Mouse (Mus musculus): Measurements from ENCODE around the gene Fam50b. TPM values are rescaled to one million over a fixed set of nuclear protein-coding genes. Genes with fewer than 3 reads are reported as not detected.

The Fam50b gene
- polyA plus RNA-seq, 1 experiment from 2014 or later: not detected

DNA sequence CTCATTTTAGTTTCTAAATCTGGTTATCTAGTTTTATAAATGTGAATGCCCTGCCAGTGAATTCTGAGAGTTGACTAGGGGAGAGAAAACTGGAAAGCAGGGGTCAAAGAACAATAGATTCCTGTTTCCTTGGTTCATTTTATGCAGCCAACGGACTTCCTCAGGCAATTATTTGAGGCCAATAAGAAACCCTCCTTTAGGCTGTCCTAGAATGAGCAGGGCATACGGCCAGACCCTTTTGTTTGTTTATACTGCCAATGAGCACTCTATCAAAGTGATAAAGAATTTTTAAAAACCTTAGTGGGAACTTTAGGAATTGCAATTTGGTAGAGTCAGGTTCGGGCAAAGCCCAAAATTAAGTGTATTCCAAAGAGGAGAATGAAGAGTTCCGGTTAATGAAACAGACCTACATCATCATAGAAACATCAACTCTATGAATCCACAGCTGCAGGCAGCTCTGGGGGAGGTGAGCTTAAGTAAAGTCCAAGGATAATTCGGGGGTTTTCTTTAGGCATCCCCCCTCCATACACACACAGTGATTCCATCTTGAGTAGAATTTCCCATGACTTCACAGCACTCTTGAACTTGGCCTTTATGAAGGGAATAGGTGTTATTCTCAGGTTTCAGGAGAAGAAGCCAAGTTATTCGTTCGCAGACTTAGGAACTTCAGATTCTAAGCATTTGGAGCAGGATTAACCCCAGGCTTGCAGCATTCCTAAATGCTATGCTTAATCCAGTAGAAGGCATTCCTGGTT lies 46.4 kb downstream of the Fam50b start:
- no peak for DNase-seq (ENCODE audit: low spot score)
- Histone ChIP-seq H3K4me2 (replicated peaks) (no peak overlapping the region), H3K4me3 (replicated peaks; ENCODE audit: low read length) (no peak overlapping the region), H3K27me3 (ENCODE audit: control insufficient read depth, insufficient read depth, low read length) (no peaks in the 10 kb centered on the region), H3K4me1 (replicated peaks; ENCODE audit: control insufficient read depth, insufficient read depth, low read length) (no peaks in the 10 kb centered on the region), H3K9me3 (ENCODE audit: control insufficient read depth, low read length) (no peaks in the 10 kb centered on the region), H3K27ac (no peak overlapping the region), H3K36me3 (replicated peaks; ENCODE audit: control insufficient read depth, insufficient read depth) (no peaks in the 10 kb centered on the region), H3K9ac (no peak overlapping the region)
- no peak for ATAC-seq (ENCODE audit: low FRiP score)
- WGBS: 63% methylated on average over 7 of the region's 7 CpGs

DNA sequence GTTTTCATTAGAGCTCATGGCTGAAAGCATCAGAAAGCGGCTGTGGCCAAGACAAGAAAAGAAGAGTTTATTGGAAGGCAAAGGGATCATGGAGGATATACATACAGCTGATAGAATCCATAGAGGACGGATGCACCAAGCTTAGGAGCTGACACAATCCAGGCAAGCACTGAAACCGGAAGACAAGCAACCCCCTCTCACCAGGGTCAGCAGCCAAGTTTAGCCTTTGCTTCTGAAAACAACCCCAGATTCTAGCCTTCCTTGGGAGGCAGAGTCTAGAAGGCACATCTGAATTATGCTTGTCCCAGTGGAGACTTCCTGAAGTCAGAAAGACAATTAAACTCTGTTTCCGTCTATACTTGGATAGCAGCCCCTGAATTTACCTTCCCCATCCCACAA lies 47.0 kb downstream of the Fam50b start:
- H3K27ac ChIP-seq: no peak overlapping the region
- H3K27me3 ChIP-seq (ENCODE audit: control insufficient read depth, insufficient read depth, low read length): no peaks in the 10 kb centered on the region
- H3K4me2 ChIP-seq (replicated peaks): no peak overlapping the region
- ATAC-seq (ENCODE audit: low FRiP score): no peak
- H3K9me3 ChIP-seq (ENCODE audit: control insufficient read depth, low read length): no peaks in the 10 kb centered on the region
- H3K36me3 ChIP-seq (replicated peaks; ENCODE audit: control insufficient read depth, insufficient read depth): no peaks in the 10 kb centered on the region
- no peaks in the 10 kb centered on the region for H3K4me1 ChIP-seq (replicated peaks; ENCODE audit: control insufficient read depth, insufficient read depth, low read length)
- no peak overlapping the region for H3K4me3 ChIP-seq (replicated peaks; ENCODE audit: low read length)
- no peak for DNase-seq (ENCODE audit: low spot score)
- WGBS: 82% methylated on average over 4 of the region's 4 CpGs
- no peak overlapping the region for H3K9ac ChIP-seq

DNA sequence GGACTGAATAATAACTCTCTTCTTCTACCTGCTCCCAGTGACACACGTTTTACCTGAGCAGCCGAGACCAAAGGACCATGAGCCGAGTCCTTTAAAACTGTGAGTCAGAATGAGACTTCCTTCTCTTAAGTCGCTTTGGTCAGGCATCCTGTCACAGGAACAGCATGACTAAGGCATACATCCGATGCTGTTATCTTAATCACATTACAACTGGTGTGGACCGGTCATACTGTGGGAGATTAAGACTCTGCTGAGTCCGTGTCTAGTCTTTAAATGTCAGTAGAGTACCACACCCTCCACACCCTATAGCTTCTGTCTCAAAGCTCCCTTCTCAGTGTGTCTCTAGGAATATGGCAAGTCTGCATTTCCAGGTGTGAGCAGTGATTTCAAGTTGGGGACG lies 50.2 kb downstream of the Fam50b start:
- Histone ChIP-seq H3K9me3 (ENCODE audit: control insufficient read depth, low read length) (no peaks in the 10 kb centered on the region), H3K4me1 (replicated peaks; ENCODE audit: control insufficient read depth, insufficient read depth, low read length) (no peaks in the 10 kb centered on the region), H3K9ac (no peak overlapping the region), H3K4me3 (replicated peaks; ENCODE audit: low read length) (no peak overlapping the region), H3K4me2 (replicated peaks) (no peak overlapping the region), H3K36me3 (replicated peaks; ENCODE audit: control insufficient read depth, insufficient read depth) (no peaks in the 10 kb centered on the region), H3K27me3 (ENCODE audit: control insufficient read depth, insufficient read depth, low read length) (no peaks in the 10 kb centered on the region), H3K27ac (no peak overlapping the region)
- ATAC-seq (ENCODE audit: low FRiP score) (no peak), DNase-seq (ENCODE audit: low spot score) (no peak)
- WGBS: 94% methylated on average over 8 of the region's 8 CpGs

DNA sequence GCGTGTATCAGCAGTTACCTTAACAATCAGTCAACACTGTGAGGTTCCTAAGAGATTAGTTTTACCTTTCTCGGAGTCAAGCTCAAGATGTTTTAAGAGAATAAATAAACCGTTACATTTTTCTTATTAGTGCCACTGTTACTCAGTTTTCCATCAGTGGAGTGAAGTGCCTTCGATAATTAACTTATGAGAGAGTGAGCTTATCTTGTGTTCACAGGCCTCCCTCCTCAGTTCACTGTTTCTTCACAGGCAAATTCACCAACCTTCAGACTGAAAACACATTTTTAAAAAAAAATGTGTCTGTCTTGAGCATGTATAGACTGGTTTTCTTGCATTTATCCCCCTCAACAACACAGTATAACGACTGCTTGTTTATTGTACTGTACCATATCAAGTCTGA lies 52.0 kb downstream of the Fam50b start:
- Histone ChIP-seq H3K4me3 (replicated peaks; ENCODE audit: low read length) (no peak overlapping the region), H3K27ac (no peak overlapping the region), H3K9ac (no peak overlapping the region), H3K27me3 (ENCODE audit: control insufficient read depth, insufficient read depth, low read length) (no peaks in the 10 kb centered on the region), H3K9me3 (ENCODE audit: control insufficient read depth, low read length) (no peaks in the 10 kb centered on the region), H3K4me1 (replicated peaks; ENCODE audit: control insufficient read depth, insufficient read depth, low read length) (no peaks in the 10 kb centered on the region), H3K4me2 (replicated peaks) (no peak overlapping the region), H3K36me3 (replicated peaks; ENCODE audit: control insufficient read depth, insufficient read depth) (no peaks in the 10 kb centered on the region)
- no peak for ATAC-seq (ENCODE audit: low FRiP score)
- WGBS: 94% methylated on average over 5 of the region's 5 CpGs
- DNase-seq (ENCODE audit: low spot score): no peak

DNA sequence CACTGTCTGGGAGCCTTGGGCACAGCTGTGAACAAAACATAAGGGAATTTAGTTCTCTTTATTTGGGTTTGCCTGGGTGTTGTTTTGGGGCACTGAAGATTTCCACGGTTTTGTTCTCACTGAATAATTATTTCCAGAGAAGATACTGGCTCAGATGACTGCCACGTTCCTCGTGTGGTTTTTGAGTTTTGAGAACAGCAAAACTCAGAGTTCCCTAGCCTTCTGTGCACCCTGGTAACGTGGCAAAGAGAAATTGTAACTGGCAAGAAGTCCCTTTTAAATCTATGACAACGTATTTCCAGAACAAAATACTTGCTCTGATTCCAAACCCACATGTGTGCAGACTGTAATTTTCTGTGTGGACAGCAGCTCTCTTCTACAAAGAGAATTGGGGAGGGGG lies 52.9 kb downstream of the Fam50b start:
- Histone ChIP-seq H3K4me1 (replicated peaks; ENCODE audit: control insufficient read depth, insufficient read depth, low read length) (no peaks in the 10 kb centered on the region), H3K27ac (no peak overlapping the region), H3K9ac (no peak overlapping the region), H3K4me3 (replicated peaks; ENCODE audit: low read length) (no peak overlapping the region), H3K4me2 (replicated peaks) (no peak overlapping the region), H3K27me3 (ENCODE audit: control insufficient read depth, insufficient read depth, low read length) (no peaks in the 10 kb centered on the region), H3K9me3 (ENCODE audit: control insufficient read depth, low read length) (no peaks in the 10 kb centered on the region), H3K36me3 (replicated peaks; ENCODE audit: control insufficient read depth, insufficient read depth) (no peaks in the 10 kb centered on the region)
- DNase-seq (ENCODE audit: low spot score) (no peak), ATAC-seq (ENCODE audit: low FRiP score) (no peak)
- 52% methylated on average over 5 of the region's 5 CpGs for WGBS

DNA sequence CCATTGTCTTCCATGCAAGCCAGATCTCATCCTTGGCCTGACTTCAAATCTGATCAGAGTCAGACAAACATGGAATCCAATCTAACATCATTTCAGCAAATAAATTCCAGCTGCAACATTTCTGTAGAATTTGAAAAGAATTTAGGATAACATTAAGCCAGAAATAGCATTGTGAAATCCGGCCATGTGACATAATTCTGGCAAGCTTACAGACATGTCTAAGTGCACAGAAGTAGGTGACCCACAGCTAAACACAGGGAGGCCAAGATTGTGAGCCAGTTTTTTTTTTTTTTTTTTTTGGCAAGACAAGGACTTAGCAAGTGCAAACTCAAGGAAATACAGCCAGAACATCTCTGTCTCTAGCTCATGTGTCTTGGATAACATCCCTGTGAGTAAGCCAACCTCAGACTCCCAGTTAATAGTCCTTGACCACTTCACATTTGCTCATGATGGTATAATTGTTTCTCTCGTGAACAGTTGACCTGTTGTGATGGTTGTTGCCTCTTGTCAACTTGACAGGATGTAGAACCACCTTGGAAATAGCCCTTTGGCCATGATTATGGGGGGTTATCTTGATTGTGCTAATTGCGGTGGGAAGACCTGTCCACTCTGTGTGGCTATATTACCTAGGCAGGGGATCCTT lies 54.6 kb downstream of the Fam50b start:
- H3K4me1 ChIP-seq (replicated peaks; ENCODE audit: control insufficient read depth, insufficient read depth, low read length): no peaks in the 10 kb centered on the region
- WGBS: 86% methylated on average over 3 of the region's 3 CpGs
- H3K4me2 ChIP-seq (replicated peaks): no peak overlapping the region
- no peaks in the 10 kb centered on the region for H3K36me3 ChIP-seq (replicated peaks; ENCODE audit: control insufficient read depth, insufficient read depth)
- no peaks in the 10 kb centered on the region for H3K9me3 ChIP-seq (ENCODE audit: control insufficient read depth, low read length)
- H3K4me3 ChIP-seq (replicated peaks; ENCODE audit: low read length): no peak overlapping the region
- no peak overlapping the region for H3K9ac ChIP-seq
- H3K27ac ChIP-seq: no peak overlapping the region
- H3K27me3 ChIP-seq (ENCODE audit: control insufficient read depth, insufficient read depth, low read length): no peaks in the 10 kb centered on the region
- DNase-seq (ENCODE audit: low spot score): no peak
- no peak for ATAC-seq (ENCODE audit: low FRiP score)

DNA sequence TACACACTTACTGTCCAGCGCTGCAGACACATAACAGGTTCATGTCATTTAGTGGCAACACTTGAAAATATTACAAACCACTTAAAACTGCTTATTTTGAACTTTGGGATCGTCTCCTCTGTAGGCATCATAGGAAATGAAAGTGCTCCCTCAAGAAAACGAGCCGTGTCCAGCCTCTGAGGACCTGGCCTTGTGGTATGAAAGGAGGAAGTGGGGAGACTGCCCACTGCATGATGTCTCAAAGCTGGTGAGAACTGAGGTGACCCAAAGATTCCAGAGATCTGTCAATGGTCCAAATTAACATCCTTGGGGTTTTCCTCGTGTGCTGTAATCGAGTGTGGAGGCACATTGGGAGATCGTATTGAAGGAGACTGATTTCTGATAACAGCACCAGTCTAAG lies 58.4 kb downstream of the Fam50b start:
- Histone ChIP-seq H3K9ac (no peak overlapping the region), H3K27me3 (ENCODE audit: control insufficient read depth, insufficient read depth, low read length) (no peaks in the 10 kb centered on the region), H3K4me1 (replicated peaks; ENCODE audit: control insufficient read depth, insufficient read depth, low read length) (no peaks in the 10 kb centered on the region), H3K27ac (no peak overlapping the region), H3K9me3 (ENCODE audit: control insufficient read depth, low read length) (no peaks in the 10 kb centered on the region), H3K4me2 (replicated peaks) (no peak overlapping the region), H3K4me3 (replicated peaks; ENCODE audit: low read length) (no peak overlapping the region), H3K36me3 (replicated peaks; ENCODE audit: control insufficient read depth, insufficient read depth) (no peaks in the 10 kb centered on the region)
- ATAC-seq (ENCODE audit: low FRiP score): no peak
- DNase-seq (ENCODE audit: low spot score): no peak
- 79% methylated on average over 7 of the region's 7 CpGs for WGBS

DNA sequence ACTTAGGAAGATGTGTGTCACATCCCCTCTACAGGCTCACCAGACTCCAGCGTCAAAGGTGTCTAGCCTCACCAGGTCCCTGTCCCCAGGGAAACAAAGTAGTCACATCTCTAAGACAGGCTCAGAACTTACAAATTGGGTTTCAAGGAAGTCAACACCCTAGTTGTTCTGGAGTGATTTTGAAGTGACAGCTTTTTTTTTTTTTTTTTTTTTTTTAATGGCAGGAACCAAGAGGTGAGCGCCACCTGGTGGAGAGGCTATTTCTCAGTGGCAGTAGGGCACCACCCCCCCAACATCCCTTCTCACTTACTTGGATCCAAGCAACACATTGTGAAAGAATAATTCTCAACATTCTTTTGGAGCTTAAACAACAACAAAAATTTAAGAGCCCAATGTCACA lies 59.2 kb downstream of the Fam50b start:
- 40% methylated on average over 2 of the region's 2 CpGs for WGBS
- Histone ChIP-seq H3K27me3 (ENCODE audit: control insufficient read depth, insufficient read depth, low read length) (no peaks in the 10 kb centered on the region), H3K9ac (no peak overlapping the region), H3K9me3 (ENCODE audit: control insufficient read depth, low read length) (no peaks in the 10 kb centered on the region), H3K4me2 (replicated peaks) (no peak overlapping the region), H3K27ac (no peak overlapping the region), H3K36me3 (replicated peaks; ENCODE audit: control insufficient read depth, insufficient read depth) (no peaks in the 10 kb centered on the region), H3K4me1 (replicated peaks; ENCODE audit: control insufficient read depth, insufficient read depth, low read length) (no peaks in the 10 kb centered on the region), H3K4me3 (replicated peaks; ENCODE audit: low read length) (no peak overlapping the region)
- no peak for DNase-seq (ENCODE audit: low spot score)
- no peak for ATAC-seq (ENCODE audit: low FRiP score)

DNA sequence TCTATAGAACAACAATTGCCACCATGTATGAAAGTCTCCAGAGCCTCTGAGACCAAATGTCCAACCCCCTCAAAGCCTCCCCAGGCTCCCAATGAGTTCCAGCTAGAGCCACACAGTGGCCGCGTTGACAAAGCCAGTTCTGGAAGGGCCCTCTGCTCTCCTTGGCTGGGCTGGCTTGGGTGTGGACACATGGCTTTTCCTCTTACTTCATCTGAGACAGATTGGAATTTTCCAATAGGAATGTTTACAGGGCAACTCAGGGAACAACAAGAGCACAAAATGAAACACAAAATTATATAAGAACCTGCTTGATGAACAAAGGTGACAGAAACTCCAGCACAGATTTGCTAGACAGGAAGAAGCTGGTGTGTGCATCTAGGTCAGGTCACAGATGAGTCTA lies 59.8 kb downstream of the Fam50b start:
- no peaks in the 10 kb centered on the region for H3K27me3 ChIP-seq (ENCODE audit: control insufficient read depth, insufficient read depth, low read length)
- H3K27ac ChIP-seq: no peak overlapping the region
- DNase-seq (ENCODE audit: low spot score): no peak
- H3K36me3 ChIP-seq (replicated peaks; ENCODE audit: control insufficient read depth, insufficient read depth): no peaks in the 10 kb centered on the region
- 75% methylated on average over 2 of the region's 2 CpGs for WGBS
- no peak overlapping the region for H3K9ac ChIP-seq
- ATAC-seq (ENCODE audit: low FRiP score): no peak
- H3K4me1 ChIP-seq (replicated peaks; ENCODE audit: control insufficient read depth, insufficient read depth, low read length): no peaks in the 10 kb centered on the region
- no peaks in the 10 kb centered on the region for H3K9me3 ChIP-seq (ENCODE audit: control insufficient read depth, low read length)
- no peak overlapping the region for H3K4me2 ChIP-seq (replicated peaks)
- no peak overlapping the region for H3K4me3 ChIP-seq (replicated peaks; ENCODE audit: low read length)
